Comparison of ENCODE assay signal across 7 mouse cellular contexts in the genomic region with DNA sequence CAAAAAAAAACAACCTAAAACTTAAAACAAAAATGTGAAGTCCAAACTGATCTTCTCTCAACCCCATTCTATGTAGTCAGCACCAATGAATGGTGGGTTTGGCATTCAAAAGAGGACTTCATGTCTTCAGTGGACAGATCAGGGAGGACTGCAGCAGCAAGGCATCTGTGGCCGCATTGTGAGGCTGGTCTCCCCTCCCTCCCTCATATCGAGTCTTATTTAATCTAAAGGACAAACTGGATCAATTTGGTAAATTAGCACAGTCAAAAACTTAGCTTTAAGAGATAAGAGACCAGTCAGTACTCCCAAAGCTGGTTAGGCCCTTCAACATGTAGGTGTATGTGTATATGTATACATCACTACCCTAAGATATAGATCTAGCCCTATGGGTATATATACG.
A peak's percentile ranks its signal among the peaks of the same experiment; 100 is the strongest.
DNase-seq lines count a peak whose midpoint lies in the region; ATAC-seq and TF ChIP-seq lines count a peak whose summit lies in the region.
"Not testable (repeated sequence)": the region's sequence is repeated elsewhere in the genome, so short reads cannot be mapped to it uniquely, and the experiment has no call there.

No protein-coding gene starts in this region.

- peak overlapping the region; percentile 77 for H3K4me2 ChIP-seq in heart, embryonic 14.5 days (ENCODE audit: low read length)
- H3K4me2 ChIP-seq in heart, postnatal 0 days (ENCODE audit: low read depth, low read length), result peak overlapping the region; percentile 75

- H3K4me3 ChIP-seq in heart, adult 2 months, result peak overlapping the region; percentile 75
- not testable (repeated sequence) for H3K4me3 ChIP-seq in heart, embryonic 14.5 days (ENCODE audit: control insufficient read depth in 1 of 2, insufficient read depth in 1 of 2, low read depth in 1 of 2, low read length in 2 of 2); lung, adult 2 months (replicated peaks; ENCODE audit: extremely low read depth, low read depth, low read length)
- H3K4me3 ChIP-seq in heart, postnatal 0 days (ENCODE audit: low read depth, low read length), result peak overlapping the region; percentile 62; the same call in 1 of the 2 replicates
- peak overlapping the region; percentile 67; the same call in 1 of the 2 replicates for H3K4me3 ChIP-seq in layer of hippocampus, adult 2 months
- H3K4me3 ChIP-seq in megakaryocyte, embryonic 14.5 days (replicated peaks), result peak overlapping the region; percentile 92
- peak overlapping the region; percentile 43 for H3K4me3 ChIP-seq in spleen, adult 2 months (ENCODE audit: extremely low read depth, insufficient read depth, insufficient read length)

- not testable (repeated sequence) for TF ChIP-seq CTCF in heart, adult 2 months (IDR thresholded peaks at IDR 0.05); heart, postnatal 0 days (IDR thresholded peaks at IDR 0.05; ENCODE audit: low read depth); layer of hippocampus, adult 2 months (conservative IDR thresholded peaks at IDR 0.05); lung, adult 2 months (IDR thresholded peaks at IDR 0.05; ENCODE audit: insufficient read depth, low read length); spleen, adult 2 months (IDR thresholded peaks at IDR 0.05; ENCODE audit: extremely low read depth, insufficient read depth, insufficient read length, insufficient replicate concordance)

- H3K79me2 ChIP-seq in heart, adult 2 months (replicated peaks; ENCODE audit: control insufficient read depth, insufficient read depth, low read length), result not testable (repeated sequence)

- not testable (repeated sequence) for TF ChIP-seq EP300 in heart, adult 2 months (IDR thresholded peaks at IDR 0.05; ENCODE audit: insufficient read depth, low read depth, low read length); heart, postnatal 0 days (IDR thresholded peaks at IDR 0.05; ENCODE audit: low read depth)

- not testable (repeated sequence) for ATAC-seq in heart, embryonic 14.5 days (ENCODE audit: insufficient number of reproducible peaks, insufficient read depth, low FRiP score, low read depth); heart, postnatal 0 days (ENCODE audit: insufficient read depth, low read depth)

- H3K4me1 ChIP-seq in heart, adult 2 months (ENCODE audit: control insufficient read depth, insufficient read depth, low read length), result peaks cover 12% of the 10 kb centered on the region
- peaks cover 13 to 20% of the 10 kb centered on the region in 2 experiments for H3K4me1 ChIP-seq in heart, embryonic 14.5 days (ENCODE audit: control insufficient read depth in 2 of 2, insufficient read depth in 2 of 2, low read length in 2 of 2)
- 0 out of 2 replicates have a peak, but pooled peaks cover 13% of the 10 kb centered on the region for H3K4me1 ChIP-seq in heart, postnatal 0 days (ENCODE audit: control insufficient read depth, insufficient read depth)
- H3K4me1 ChIP-seq in lung, adult 2 months (ENCODE audit: control insufficient read depth, insufficient read depth, low read length), result peaks cover 19% of the 10 kb centered on the region
- H3K4me1 ChIP-seq in megakaryocyte, embryonic 14.5 days, result peaks cover 62% of the 10 kb centered on the region
- H3K4me1 ChIP-seq in spleen, adult 2 months (ENCODE audit: control insufficient read depth, insufficient read depth, insufficient read length), result peaks cover 11% of the 10 kb centered on the region

- not testable (repeated sequence) for H3K9ac ChIP-seq in heart, adult 2 months (ENCODE audit: low read depth, low read length); heart, postnatal 0 days (replicated peaks; ENCODE audit: low read depth, low read length)
- 0 out of 2 replicates have a peak overlapping the region, but pooled peaks have one; percentile 84 for H3K9ac ChIP-seq in heart, embryonic 14.5 days (ENCODE audit: low read length)

- 58% methylated on average over 3 of the region's 3 CpGs for WGBS in heart, adult 2 months
- WGBS in heart, embryonic 14.5 days, result 73% methylated on average over 3 of the region's 3 CpGs
- WGBS in heart, postnatal 0 days, result 66% methylated on average over 3 of the region's 3 CpGs
- WGBS in lung, adult 2 months, result 84% methylated on average over 3 of the region's 3 CpGs
- 76% methylated on average over 3 of the region's 3 CpGs for WGBS in spleen, adult 2 months

- peaks cover 34% of the 10 kb centered on the region for H3K36me3 ChIP-seq in heart, adult 2 months (ENCODE audit: control insufficient read depth, insufficient read depth, low read length)
- H3K36me3 ChIP-seq in heart, embryonic 14.5 days (ENCODE audit: control insufficient read depth, insufficient read depth, low read length), result peaks cover 16% of the 10 kb centered on the region; the same call in 1 of the 2 replicates
- H3K36me3 ChIP-seq in heart, postnatal 0 days (replicated peaks; ENCODE audit: control insufficient read depth, insufficient read depth, low read length), result not testable (repeated sequence)
- H3K36me3 ChIP-seq in megakaryocyte, embryonic 14.5 days (replicated peaks; ENCODE audit: low read length), result peaks cover 29% of the 10 kb centered on the region
- H3K36me3 ChIP-seq in spleen, adult 2 months (ENCODE audit: control insufficient read depth, insufficient read depth, low read length), result peaks cover 18% of the 10 kb centered on the region

- intact Hi-C loops in heart, adult 2 months (cut with DNase I), result not testable (repeated sequence)

- H3K27ac ChIP-seq in heart, adult 2 months, result peak overlapping the region; percentile 87
- H3K27ac ChIP-seq in heart, embryonic 14.5 days (replicated peaks in 1 of 2; ENCODE audit: control insufficient read depth in 1 of 2, insufficient read depth in 1 of 2, low read depth in 2 of 2, low read length in 2 of 2); heart, postnatal 0 days (ENCODE audit: low read depth); layer of hippocampus, adult 2 months: not testable (repeated sequence)
- H3K27ac ChIP-seq in spleen, adult 2 months (ENCODE audit: insufficient read depth, low read length), result peak overlapping the region; percentile 61

- H3K9me3 ChIP-seq in heart, embryonic 14.5 days (ENCODE audit: control insufficient read depth, low read length); heart, postnatal 0 days (replicated peaks; ENCODE audit: control insufficient read depth, low read length); megakaryocyte, embryonic 14.5 days: not testable (repeated sequence)

- not testable (repeated sequence) for TF ChIP-seq POLR2A in heart, adult 2 months (IDR thresholded peaks at IDR 0.05; ENCODE audit: insufficient read depth, low read depth, low read length); spleen, adult 2 months (IDR thresholded peaks at IDR 0.05; ENCODE audit: low read depth, low read length)
- TF ChIP-seq POLR2A in lung, adult 2 months (IDR thresholded peaks at IDR 0.05; ENCODE audit: borderline replicate concordance, extremely low read depth, low read depth, low read length), result peak; percentile 41; the same call in 1 of the 2 replicates

- H3K27me3 ChIP-seq in heart, adult 2 months (ENCODE audit: control insufficient read depth, insufficient read depth, low read length); heart, embryonic 14.5 days (ENCODE audit: control insufficient read depth, insufficient read depth, low read length); heart, postnatal 0 days (ENCODE audit: control insufficient read depth, insufficient read depth, low read length); megakaryocyte, embryonic 14.5 days (replicated peaks); spleen, adult 2 months (ENCODE audit: control insufficient read depth, insufficient read depth, low read length): not testable (repeated sequence)

- DNase-seq in heart, adult 2 months; heart, postnatal 0 days (ENCODE audit: low spot score); layer of hippocampus, adult 2 months (ENCODE audit: low spot score in 2 of 2); lung, adult 2 months; spleen, adult 2 months (ENCODE audit: low read depth in 1 of 2, low spot score in 2 of 2): not testable (repeated sequence)
